Mouse (Mus musculus): ENCODE results near the gene H2-M3. TPM values are rescaled to one million over a fixed set of nuclear protein-coding genes. Genes with fewer than 3 reads are reported as not detected.
A peak's percentile ranks its signal among the peaks of the same experiment; 100 is the strongest.
"Not testable (repeated sequence)": the region's sequence is repeated elsewhere in the genome, so short reads cannot be mapped to it uniquely, and the experiment has no call there.

Gene H2-M3
- polyA plus RNA-seq (2015; fragmentation: Nextera tagmentation; extraction: Ambion mirVana): 0.54 and 1.1 TPM in 2 replicates

DNA sequence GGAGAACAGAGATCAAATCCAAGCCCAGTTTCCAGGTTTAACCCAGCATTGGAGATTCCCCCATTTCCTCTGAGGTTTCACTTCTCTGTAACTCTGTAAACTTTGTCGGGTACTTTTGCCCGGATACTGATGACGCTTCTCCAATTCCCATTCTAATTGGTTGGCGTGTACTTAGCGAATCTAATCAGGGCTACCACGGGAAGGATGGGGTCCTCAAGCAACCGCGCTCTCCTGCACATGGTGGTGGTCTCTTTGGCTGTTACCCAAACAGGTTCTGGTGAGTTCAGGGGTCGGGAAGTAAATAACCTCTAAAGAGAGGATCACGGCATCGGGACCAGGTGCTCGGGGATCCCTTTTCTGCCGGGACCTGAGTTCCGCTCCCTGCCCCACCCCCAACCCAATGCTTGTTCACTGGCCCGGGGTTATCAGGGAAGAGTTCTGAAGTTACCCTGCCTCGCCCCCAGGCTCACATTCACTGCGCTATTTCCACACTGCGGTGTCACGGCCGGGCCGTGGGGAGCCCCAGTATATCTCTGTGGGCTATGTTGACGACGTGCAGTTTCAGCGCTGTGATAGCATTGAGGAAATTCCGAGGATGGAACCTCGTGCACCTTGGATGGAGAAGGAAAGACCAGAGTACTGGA, at the start of gene H2-M3:
TSS of gene H2-M3 (plus strand) at position 163 of the 644 bp plus-strand sequence.
- Histone ChIP-seq H3K27ac (no peak within 1 kb of the TSS), H3K4me1 (replicated peaks) (peaks cover 5% of the 10 kb centered on the region; the same call in 1 of the 2 replicates), H3K4me2 (replicated peaks) (peak within 1 kb of the TSS; percentile 88), H3K27me3 (peaks cover 6% of the 10 kb centered on the region; the same call in 1 of the 2 replicates), H3K36me3 (no peaks in the 10 kb centered on the region), H3K9me3 (no peaks in the 10 kb centered on the region), H3K4me3 (replicated peaks) (peak within 1 kb of the TSS; percentile 51), H3K9ac (replicated peaks) (peak within 1 kb of the TSS; percentile 32; the same call in 1 of the 2 replicates)
- peak; percentile 97 for ATAC-seq
- 6% methylated on average over 26 of the region's 26 CpGs for WGBS

DNA sequence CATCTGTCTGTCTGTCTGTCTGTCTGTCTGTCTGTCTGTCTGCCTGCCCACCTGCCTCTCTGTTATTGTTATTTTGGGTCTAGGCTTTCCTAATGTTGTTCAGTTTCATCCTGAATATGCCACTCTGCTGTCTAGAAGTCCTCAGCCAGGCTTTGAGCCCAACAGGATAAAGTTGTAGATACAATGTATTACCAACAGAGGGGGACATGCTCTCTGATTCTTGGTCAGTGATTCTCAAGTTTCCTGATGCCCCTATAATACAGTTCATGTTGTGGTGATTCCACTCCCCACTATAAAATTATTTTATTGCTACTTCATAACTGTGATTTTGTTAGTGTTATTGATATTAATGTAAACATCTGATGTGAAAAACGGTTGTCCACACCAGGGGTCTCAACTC, 48.1 kb upstream of the H2-M3 start:
- H3K36me3 ChIP-seq: no peaks in the 10 kb centered on the region
- no peak overlapping the region for H3K9ac ChIP-seq (replicated peaks)
- H3K27me3 ChIP-seq: no peaks in the 10 kb centered on the region
- ATAC-seq: no peak
- H3K4me2 ChIP-seq (replicated peaks): no peak overlapping the region
- 0 out of 2 replicates have a peak, but pooled peaks cover 2% of the 10 kb centered on the region for H3K9me3 ChIP-seq
- no peak overlapping the region for H3K4me3 ChIP-seq (replicated peaks)
- WGBS: 21% methylated on average over 1 of the region's 1 CpGs
- H3K27ac ChIP-seq: no peak overlapping the region
- no peaks in the 10 kb centered on the region for H3K4me1 ChIP-seq (replicated peaks)

DNA sequence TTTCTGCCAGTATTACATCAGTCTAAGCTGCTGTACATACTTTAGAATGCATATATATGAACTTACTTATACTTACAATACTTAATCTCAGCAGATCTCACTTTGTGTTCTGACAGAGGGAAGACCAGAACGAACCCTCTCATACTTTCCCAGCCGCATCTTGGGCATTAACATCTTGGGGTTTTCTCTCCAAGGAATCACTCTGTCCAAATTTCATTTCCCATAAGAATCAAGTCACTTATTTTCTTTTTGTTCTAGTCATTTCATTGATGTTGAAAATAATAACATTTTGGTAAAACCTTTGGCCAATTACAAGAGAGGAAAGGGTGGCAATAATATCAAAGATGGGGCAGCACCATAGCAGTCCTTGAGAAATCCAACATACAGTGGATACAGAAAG, 32.8 kb upstream of the H2-M3 start, which contains the start of gene Olfr97:
TSS of gene Olfr97 (minus strand) at position 101 of the 400 bp plus-strand sequence.
- H3K9me3 ChIP-seq; H3K36me3 ChIP-seq; H3K4me1 ChIP-seq (replicated peaks); H3K4me2 ChIP-seq (replicated peaks); ATAC-seq; H3K9ac ChIP-seq (replicated peaks); H3K27ac ChIP-seq; H3K4me3 ChIP-seq (replicated peaks); H3K27me3 ChIP-seq: not testable (repeated sequence)
- 90% methylated on average over 2 of the region's 2 CpGs for WGBS

DNA sequence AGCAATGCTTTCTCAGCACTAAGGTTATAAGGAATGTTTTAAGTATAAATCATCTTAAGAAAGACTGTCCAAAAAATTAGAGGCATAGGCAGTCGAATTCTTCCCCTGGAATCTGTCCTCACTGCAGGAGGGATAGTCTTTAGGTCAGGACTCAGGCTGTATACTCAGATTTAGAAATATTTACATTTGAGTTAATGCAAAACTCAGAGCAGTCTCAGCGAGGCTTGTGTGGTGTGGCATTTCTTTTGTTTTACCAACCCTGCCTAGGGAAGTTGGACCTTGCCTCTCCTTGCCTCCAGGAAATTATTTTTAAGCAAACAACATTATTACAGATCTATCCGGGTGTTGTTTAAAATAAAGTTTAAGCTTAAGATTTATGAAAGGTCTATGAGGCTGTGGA, 27.8 kb upstream of the H2-M3 start:
- ATAC-seq: no peak
- no peak overlapping the region for H3K4me3 ChIP-seq (replicated peaks)
- no peaks in the 10 kb centered on the region for H3K4me1 ChIP-seq (replicated peaks)
- H3K27ac ChIP-seq: no peak overlapping the region
- H3K36me3 ChIP-seq: no peaks in the 10 kb centered on the region
- no peaks in the 10 kb centered on the region for H3K9me3 ChIP-seq
- no peak overlapping the region for H3K9ac ChIP-seq (replicated peaks)
- H3K4me2 ChIP-seq (replicated peaks): no peak overlapping the region
- WGBS: 57% methylated on average over 3 of the region's 3 CpGs
- H3K27me3 ChIP-seq: no peaks in the 10 kb centered on the region

DNA sequence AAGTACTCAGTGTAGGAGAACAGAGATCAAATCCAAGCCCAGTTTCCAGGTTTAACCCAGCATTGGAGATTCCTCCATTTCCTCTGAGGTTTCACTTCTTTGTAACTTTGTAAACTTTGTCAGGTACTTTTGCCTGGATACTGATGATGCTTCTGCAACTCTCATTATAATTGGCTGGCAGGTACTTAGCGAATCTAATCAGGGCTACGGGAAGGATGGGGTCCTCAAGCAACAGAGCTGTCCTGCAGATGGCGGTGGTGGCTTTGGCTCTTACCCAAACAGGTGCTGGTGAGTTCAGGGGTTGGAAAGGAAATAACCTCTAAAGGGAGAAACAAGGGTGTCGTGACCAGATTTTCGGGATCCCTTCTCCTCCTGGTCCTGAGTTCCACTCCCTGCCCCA, 23.3 kb upstream of the H2-M3 start:
- no peaks in the 10 kb centered on the region for H3K36me3 ChIP-seq
- no peaks in the 10 kb centered on the region for H3K27me3 ChIP-seq
- 30% methylated on average over 5 of the region's 5 CpGs for WGBS
- H3K4me2 ChIP-seq (replicated peaks): no peak overlapping the region
- H3K9ac ChIP-seq (replicated peaks): no peak overlapping the region
- no peak for ATAC-seq
- H3K9me3 ChIP-seq: no peaks in the 10 kb centered on the region
- no peak overlapping the region for H3K27ac ChIP-seq
- H3K4me3 ChIP-seq (replicated peaks): no peak overlapping the region
- no peaks in the 10 kb centered on the region for H3K4me1 ChIP-seq (replicated peaks)

DNA sequence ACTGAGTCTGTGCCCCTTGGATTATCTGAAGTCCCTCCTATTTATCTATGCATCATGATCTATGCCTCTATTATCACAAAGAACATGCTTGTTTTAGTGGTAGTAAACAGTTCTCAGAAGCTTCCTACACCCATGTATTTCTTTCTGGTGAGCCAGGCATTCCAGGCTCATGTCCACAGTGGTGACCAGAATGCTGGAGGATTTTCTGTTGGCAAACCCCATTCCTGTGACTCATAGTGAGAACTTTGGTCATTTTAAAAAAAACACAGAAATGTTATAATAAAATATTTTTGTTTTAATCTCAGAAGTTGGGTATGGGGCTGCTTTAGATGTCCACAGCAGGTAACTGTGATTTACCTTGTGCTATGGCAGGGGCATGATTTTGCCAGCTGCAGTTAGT, 20.6 kb upstream of the H2-M3 start:
- Histone ChIP-seq H3K9ac (replicated peaks) (no peak overlapping the region), H3K4me3 (replicated peaks) (no peak overlapping the region), H3K4me1 (replicated peaks) (no peaks in the 10 kb centered on the region), H3K27me3 (no peaks in the 10 kb centered on the region), H3K9me3 (no peaks in the 10 kb centered on the region), H3K36me3 (no peaks in the 10 kb centered on the region), H3K4me2 (replicated peaks) (no peak overlapping the region), H3K27ac (no peak overlapping the region)
- no peak for ATAC-seq

DNA sequence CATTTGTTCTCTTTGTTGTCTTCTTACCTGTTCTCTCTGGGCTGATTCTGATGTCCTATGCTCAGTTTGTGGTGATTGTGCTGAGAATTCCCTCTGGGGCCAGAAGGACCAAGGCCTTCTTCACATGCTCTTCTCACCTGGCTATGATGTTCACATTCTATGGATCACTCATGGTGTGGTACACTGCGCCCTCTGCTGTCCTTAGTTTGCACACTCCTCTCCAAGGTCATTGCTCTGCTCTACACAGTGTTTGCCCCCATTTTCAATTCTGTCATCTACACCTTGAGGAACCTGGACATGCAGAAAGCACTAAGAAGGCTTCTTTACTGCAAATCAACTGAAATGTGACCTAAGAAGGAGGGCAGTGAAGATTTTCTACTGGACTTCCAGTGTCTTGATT, 19.5 kb upstream of the H2-M3 start:
- Histone ChIP-seq H3K9ac (replicated peaks) (no peak overlapping the region), H3K9me3 (no peaks in the 10 kb centered on the region), H3K4me2 (replicated peaks) (no peak overlapping the region), H3K4me3 (replicated peaks) (no peak overlapping the region), H3K4me1 (replicated peaks) (no peaks in the 10 kb centered on the region), H3K27me3 (no peaks in the 10 kb centered on the region), H3K36me3 (no peaks in the 10 kb centered on the region), H3K27ac (no peak overlapping the region)
- 5% methylated on average over 1 of the region's 1 CpGs for WGBS
- no peak for ATAC-seq

DNA sequence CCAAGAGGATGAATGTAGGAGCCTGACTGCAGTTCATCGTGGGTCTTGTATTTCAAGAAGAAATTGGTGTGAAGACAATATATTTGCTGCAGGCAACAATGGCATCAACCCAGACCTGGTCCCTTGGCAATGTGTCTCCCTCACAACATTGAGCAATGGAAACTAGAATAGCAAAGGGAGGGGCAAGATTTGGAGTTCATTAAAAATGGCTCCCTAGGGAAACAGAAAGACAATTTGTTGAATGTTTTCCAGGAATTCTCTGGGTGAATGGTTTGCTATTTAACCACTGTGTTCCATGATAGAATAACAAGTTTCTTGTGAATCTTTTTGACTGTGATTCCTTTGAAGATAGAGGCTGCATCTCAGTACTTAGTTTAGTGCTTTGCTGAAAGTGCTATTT, 6.4 kb upstream of the H2-M3 start, which contains the start of gene Olfr98:
TSS of gene Olfr98 (minus strand) at position 124 of the 400 bp plus-strand sequence.
- no peaks in the 10 kb centered on the region for H3K36me3 ChIP-seq
- no peak within 1 kb of the TSS for H3K27ac ChIP-seq
- H3K9ac ChIP-seq (replicated peaks): no peak within 1 kb of the TSS
- 80% methylated on average over 1 of the region's 1 CpGs for WGBS
- H3K27me3 ChIP-seq: no peaks in the 10 kb centered on the region
- H3K4me2 ChIP-seq (replicated peaks): no peak within 1 kb of the TSS
- H3K9me3 ChIP-seq: no peaks in the 10 kb centered on the region
- no peak within 1 kb of the TSS for H3K4me3 ChIP-seq (replicated peaks)
- no peaks in the 10 kb centered on the region for H3K4me1 ChIP-seq (replicated peaks)
- no peak for ATAC-seq

DNA sequence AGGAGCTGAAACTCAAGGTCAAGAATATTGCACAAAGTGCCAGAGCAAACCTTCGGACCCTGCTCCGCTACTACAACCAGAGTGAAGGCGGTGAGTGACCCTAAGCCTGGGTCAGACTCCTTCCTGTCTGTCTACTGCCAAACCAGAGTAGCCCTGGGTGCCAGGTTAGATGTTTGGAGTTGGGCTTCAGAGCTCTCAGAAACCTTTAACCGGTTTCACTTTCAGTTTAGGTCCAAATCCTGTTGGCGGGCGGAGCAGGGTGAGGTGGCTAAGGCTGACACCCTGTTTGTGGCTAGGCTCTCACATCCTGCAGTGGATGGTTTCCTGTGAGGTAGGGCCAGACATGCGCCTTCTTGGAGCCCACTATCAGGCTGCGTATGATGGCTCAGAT, 677 bp downstream of the H2-M3 start:
- Histone ChIP-seq H3K9me3 (no peaks in the 10 kb centered on the region), H3K27me3 (peaks cover 6% of the 10 kb centered on the region; the same call in 1 of the 2 replicates), H3K9ac (replicated peaks) (peak overlapping the region; percentile 32; the same call in 1 of the 2 replicates), H3K36me3 (no peaks in the 10 kb centered on the region), H3K4me1 (replicated peaks) (peaks cover 5% of the 10 kb centered on the region; the same call in 1 of the 2 replicates), H3K4me3 (replicated peaks) (peak overlapping the region; percentile 51), H3K27ac (no peak overlapping the region), H3K4me2 (replicated peaks) (peak overlapping the region; percentile 88)
- no peak; the same call in 1 of the 2 replicates for ATAC-seq
- 69% methylated on average over 8 of the region's 8 CpGs for WGBS

DNA sequence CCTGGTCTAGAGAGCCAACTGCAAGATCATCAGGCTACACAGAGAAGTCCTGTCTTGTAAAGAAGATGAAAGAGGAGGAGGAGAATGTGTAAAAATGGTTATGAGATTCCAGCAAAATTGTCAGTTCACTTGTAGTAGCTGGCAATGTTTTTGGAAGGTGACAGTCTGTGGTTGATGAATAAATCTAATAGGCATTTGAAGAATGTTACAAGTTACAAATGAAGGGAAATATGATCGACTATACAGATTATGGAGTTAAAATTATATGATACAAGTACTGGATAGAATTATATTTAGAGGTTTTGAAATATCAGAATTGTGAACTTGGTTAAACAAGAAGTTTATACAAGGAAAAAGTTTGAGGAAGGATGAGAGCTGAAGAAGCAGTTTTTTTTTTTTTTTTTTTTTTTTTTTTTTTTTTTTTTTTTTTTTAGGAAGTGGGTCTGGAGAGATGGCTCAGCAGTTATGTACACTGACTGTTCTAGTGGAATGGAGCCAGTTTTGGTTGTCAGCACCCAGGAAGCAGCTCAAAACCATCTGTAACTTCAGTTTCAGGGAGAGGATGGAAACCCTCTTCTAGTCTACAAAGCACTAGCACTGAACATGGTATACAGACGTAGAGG, 5.7 kb downstream of the H2-M3 start:
- H3K9ac ChIP-seq (replicated peaks): no peak overlapping the region
- 91% methylated on average over 2 of the region's 2 CpGs for WGBS
- H3K27ac ChIP-seq: no peak overlapping the region
- H3K36me3 ChIP-seq: no peaks in the 10 kb centered on the region
- H3K4me3 ChIP-seq (replicated peaks): no peak overlapping the region
- no peaks in the 10 kb centered on the region for H3K9me3 ChIP-seq
- ATAC-seq: no peak
- H3K4me2 ChIP-seq (replicated peaks): no peak overlapping the region
- no peaks in the 10 kb centered on the region for H3K4me1 ChIP-seq (replicated peaks)
- H3K27me3 ChIP-seq: peaks cover 6% of the 10 kb centered on the region; the same call in 1 of the 2 replicates

DNA sequence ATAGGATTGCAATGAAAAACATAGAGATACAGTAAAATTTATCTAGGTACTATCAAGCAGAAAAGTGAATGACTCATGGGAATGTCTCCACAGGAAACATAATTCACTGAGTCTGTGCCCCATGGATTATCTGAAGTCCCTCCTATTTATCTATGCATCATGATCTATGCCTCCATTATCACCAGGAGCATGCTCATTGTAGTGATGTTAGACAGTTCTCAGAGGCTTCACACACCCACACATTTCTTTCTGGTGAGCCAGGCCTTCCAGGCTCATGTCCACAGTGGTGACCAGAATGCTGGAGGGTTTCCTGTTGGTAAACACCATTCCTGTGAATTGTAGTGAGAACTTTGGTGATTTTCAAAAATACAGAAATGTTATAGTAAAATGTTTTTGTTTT, 6.6 kb downstream of the H2-M3 start:
- Histone ChIP-seq H3K27ac (no peak overlapping the region), H3K27me3 (no peaks in the 10 kb centered on the region), H3K9me3 (no peaks in the 10 kb centered on the region), H3K4me3 (replicated peaks) (no peak overlapping the region), H3K36me3 (no peaks in the 10 kb centered on the region), H3K4me1 (replicated peaks) (no peaks in the 10 kb centered on the region), H3K9ac (replicated peaks) (no peak overlapping the region), H3K4me2 (replicated peaks) (no peak overlapping the region)
- no peak for ATAC-seq

DNA sequence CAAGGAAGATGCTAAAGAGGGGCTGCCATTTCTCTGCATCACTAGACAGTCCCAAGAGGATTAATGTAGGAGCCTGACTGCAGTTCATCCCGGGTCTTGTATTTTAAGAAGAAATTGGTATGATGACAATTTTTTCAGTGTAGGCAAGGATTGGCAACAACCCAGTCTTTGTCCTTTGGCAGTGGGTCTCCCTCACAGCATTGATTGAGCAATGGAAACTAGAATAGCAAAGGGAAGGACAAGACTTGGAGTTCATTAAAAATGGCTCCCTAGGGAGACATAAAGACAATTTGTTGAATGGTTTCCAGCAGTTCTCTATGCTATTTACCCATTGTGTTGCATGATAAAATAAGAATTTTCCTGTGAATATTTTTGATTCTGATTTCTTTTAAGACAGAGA, 10.3 kb downstream of the H2-M3 start:
- ATAC-seq: no peak
- no peak overlapping the region for H3K27ac ChIP-seq
- no peaks in the 10 kb centered on the region for H3K36me3 ChIP-seq
- no peaks in the 10 kb centered on the region for H3K27me3 ChIP-seq
- H3K4me1 ChIP-seq (replicated peaks): no peaks in the 10 kb centered on the region
- no peaks in the 10 kb centered on the region for H3K9me3 ChIP-seq
- H3K4me3 ChIP-seq (replicated peaks): no peak overlapping the region
- H3K4me2 ChIP-seq (replicated peaks): no peak overlapping the region
- no peak overlapping the region for H3K9ac ChIP-seq (replicated peaks)
- WGBS: 83% methylated on average over 1 of the region's 1 CpGs

All from midbrain, embryonic 13.5 days (tissue).